Mouse (Mus musculus) cerebellum, adult (tissue): ENCODE results near the gene Itln1.
"Not testable (repeated sequence)": the region's sequence is repeated elsewhere in the genome, so short reads cannot be mapped to it uniquely, and the experiment has no call there.

Experiments used
- ATAC-seq: cut with Nextera tagmentation; 2 replicates; pipeline ENCODE4 v1.9.2; 2017; ENCODE audit warnings: mild to moderate bottlenecking, moderate library complexity, mixed read lengths; ENCODE audit not compliant: insufficient number of reproducible peaks, low FRiP score, low TSS enrichment

The Itln1 gene

DNA sequence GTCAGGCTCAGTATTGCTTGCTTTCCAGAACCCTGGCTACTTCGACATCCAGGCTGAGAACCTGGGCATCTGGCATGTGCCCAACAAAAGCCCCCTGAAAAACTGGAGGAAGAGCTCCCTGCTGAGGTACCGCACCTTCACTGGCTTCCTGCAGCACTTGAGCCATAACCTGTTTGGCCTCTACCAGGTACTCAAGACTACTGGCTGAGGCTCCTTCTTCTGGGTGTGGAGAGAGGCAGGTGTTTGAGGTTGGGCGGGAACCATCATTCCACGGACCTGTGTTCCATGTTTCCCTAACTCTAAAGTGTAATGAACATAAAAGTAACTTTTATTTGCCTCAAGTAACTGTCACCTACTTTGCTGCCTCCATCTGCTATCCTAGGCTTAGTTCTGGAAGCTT is 19.5 kb downstream of the Itln1 start:
- ATAC-seq = no peak

DNA sequence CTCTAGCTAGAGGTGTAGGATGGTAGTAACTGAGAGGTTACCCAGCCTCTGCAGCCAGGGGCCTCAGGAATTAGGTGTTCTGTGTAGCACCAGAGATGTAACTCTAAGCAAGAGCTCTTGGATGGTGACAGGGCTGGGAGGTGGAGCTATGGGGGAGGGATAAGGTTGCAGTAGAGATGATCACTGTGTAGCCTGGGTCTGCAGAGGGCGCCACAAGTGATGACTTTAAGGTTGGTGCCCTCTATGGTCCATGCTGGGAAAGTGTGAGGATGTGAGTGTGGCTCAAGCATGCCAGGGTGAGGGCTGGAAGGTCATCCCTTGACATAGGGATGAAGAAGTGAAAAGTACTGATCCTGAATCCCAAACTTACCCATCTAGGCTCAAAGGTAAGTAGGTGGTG is 20.1 kb downstream of the Itln1 start:
- no peak for ATAC-seq

DNA sequence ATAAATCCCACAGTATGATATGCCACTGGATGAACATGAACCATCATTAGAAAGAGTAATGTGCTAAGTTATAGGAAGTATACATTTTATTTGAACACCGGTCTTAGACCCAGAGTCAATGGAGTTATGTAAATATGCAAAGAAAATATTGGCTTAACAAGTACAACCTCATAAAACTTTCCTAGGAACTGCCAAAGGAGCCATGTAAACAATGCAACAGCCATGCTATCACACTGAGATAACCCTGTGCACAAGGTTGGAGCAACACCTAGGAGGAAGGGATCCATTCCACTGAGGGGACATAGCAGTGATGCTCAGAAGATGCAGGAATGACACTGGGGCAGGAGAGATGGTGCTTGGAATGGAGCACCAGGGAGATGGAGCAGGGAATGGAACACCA is 21.3 kb downstream of the Itln1 start:
- ATAC-seq = no peak

DNA sequence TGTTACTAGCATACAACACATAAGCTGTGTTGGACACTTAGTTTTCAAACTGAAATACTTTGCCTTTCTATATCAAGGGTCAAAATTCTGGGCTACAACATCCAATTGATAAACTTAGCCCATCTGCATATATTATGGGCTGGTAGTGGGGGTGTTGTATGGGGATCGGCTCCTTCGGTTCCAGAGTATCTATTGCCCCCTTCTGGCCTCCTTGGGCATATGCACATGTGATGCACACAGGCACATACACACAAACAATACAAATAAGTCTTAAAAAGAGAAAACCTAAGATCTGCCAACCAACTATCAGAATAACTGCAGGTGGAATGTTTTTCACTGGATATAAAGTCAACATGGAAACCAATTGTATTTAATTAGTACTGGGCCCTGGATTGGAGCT is 21.9 kb downstream of the Itln1 start:
- ATAC-seq = no peak

DNA sequence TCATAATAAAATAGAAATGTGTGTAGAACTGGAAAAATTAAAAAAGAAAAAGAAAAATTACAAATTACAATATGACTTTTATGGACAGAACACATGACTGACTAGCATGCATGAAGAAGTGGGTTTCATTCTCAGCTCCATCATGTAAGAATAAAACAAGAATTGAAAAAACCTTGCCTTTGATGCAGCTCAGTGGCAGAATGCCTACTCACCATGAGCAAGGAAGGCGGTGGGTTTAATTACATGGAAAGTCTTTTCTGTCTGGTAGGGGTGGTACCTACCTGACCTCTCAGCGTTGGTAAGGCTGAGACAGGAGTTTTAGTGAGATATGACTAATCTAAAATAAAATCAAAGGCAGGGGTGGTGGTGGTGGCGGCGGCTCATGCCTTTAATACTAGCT is 30.5 kb downstream of the Itln1 start:
- ATAC-seq = no peak

DNA sequence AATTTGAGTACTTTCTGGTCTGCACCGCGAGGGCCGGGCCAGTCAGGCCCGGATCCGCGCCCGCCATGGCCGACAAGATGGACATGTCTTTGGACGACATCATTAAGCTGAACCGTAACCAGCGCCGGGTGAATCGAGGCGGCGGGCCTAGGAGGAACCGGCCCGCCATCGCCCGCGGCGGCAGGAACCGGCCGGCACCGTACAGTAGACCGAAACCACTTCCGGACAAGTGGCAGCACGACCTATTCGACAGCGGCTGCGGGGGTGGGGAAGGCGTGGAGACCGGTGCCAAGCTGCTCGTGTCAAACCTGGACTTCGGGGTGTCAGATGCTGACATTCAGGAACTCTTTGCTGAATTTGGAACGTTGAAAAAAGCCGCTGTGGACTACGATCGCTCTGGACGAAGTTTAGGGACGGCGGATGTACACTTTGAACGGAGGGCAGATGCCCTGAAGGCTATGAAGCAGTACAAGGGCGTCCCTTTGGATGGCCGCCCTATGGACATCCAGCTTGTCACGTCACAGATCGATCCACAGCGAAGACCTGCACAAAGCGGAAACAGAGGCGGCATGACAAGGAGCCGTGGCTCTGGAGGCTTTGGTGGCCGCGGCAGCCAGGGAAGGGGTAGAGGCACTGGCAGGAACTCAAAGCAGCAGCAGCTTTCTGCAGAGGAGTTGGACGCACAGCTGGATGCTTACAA is 31.4 kb downstream of the Itln1 start:
- ATAC-seq = peak; percentile 63

DNA sequence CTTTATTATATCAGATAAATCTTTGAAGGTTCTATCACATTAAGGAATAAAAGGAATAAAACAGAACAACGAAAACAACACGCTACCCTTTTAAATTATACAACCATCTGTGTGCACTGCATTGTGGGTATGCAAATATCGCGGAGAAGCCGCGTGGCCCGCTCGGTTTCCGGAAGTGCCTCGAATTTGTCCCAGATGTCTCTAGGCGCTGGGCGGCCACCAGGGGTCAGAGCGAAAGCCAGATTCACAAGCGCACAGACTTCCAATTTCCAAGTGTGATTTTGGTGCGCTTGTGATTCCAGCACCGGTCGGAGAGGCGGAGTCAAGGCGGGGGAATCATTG is 31.9 kb downstream of the Itln1 start, which contains the start of gene Alyref2:
Gene Alyref2, plus strand, starts transcription at position 229 of the 342 bp plus-strand sequence.
- peak; percentile 72 for ATAC-seq

DNA sequence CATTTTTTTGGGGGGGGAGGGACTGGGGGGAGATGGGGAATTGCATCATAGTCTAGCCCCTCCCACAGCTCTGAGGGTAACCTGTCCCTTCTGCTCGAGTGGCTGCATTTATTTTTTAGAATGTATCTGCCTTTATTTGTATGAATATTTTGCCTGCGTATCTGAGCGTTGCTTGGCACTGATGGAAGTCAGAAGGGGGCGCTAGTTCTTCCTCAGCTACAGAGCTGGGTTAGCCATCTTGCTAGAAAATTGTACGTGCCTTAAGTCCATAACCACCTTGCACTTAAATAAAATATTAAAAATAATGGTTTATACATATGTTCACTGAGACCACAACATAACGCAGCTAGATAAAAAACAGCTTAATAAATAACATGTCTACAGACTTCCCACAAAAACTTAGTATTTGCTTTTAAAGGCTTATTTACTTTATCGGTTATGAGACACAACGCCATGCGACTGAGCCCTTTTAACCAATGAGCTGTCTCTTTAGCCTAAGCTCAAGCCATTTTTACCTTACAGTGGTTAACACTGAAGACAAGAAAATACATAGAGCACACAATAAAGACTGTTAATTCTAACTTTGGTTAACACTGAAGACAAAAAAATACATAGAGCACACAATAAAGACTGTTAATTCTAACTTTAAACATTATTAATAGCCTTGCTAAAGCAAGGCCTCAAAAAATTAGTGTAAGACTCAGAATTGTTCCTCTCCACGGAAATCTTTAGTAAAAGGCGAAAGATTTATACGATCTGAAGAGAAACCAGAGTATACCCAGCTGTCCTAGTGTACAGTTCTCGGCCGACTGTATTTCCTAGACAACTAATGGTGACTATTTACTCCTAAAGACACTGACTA is 32.5 kb downstream of the Itln1 start:
- ATAC-seq = peak; percentile 5; the same call in 1 of the 2 replicates

DNA sequence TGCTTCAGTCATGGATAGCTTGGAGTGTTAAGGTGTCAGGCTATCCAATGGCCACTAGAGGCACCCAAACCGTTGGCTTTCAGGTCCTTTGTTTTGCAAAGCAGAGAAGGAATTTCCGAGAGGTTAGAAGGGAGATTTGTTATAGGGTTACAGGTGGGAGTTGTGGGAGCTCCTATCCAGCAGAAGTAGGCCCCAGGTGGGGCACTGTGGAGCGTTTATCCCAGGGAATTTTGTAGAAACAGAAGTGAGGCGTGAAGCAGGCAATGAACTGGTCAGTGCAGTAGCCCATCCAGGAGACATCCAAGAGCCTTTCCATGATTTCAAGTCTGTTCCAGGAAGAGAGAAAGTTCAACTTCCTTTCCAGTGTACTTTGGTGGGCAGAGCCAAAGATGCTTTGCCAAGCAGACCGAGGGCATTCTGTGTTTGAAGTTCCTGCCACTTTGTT is 33.4 kb downstream of the Itln1 start:
- ATAC-seq = peak; percentile 38; the same call in 1 of the 2 replicates

DNA sequence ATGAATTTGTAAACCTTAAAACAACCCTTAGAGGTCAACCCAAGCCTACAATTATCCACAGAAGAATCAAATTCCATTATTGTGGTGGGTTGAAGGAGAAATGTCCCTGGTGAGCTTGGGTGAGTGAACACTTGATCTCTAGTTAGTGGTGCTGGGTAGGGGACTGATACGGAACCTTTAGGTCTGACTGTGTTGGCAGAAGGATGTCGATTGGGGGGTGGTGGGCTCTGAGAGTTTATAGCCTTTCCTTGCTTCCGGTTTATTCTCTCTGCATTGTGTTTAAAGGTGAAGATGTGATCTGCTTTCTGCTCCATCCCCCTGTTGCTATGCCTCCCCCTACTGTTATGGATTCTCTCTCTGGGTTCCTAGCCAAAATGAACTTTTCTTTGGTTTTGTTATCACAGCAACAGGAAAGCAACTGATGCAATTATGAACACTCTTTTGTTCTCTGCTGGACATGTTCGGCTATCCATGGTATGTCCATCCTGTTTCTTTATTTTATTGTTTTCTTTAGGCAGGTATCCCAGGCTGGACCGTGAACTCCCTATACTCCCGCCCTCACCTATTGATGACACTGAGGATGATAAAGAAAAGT is 34.0 kb downstream of the Itln1 start:
- ATAC-seq = no peak

DNA sequence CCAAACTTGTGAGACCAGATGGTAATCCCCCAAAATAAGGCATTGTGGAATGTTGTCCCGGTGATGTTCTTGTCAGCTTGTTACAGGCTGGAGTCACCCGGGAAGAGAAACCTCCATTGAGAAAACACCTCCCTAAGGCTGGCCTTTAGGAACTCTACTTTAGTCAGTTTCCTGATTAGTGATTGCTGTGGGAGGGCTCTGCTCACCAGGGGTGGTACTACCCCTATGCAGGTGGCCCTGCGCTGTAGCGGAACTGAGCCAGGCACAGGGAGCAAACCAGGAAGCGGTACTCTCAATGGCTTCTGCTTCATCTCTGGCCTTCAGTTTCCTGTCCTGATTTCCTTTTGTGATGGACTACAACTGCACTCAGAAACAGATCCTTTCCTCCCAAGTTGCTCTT is 35.2 kb downstream of the Itln1 start:
- ATAC-seq = no peak

DNA sequence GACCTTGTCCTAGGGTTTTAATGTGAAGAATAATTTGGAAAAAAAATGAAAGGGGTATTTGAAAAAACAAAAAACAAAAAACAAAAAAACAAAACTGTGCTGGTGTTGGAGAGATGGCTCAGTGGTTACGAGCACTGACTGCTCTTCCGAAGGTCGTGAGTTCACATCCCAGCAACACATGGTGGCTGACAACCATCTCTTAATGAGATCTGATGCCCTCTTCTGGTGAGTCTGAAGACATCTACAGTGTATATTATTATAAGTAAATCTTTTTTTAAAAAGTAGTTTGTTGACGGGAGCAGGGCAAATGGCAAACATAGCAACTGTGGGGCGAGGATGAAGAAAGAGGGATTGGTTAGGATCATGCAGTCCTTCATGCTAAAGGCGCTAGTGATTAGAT is 39.7 kb downstream of the Itln1 start:
- no peak for ATAC-seq

DNA sequence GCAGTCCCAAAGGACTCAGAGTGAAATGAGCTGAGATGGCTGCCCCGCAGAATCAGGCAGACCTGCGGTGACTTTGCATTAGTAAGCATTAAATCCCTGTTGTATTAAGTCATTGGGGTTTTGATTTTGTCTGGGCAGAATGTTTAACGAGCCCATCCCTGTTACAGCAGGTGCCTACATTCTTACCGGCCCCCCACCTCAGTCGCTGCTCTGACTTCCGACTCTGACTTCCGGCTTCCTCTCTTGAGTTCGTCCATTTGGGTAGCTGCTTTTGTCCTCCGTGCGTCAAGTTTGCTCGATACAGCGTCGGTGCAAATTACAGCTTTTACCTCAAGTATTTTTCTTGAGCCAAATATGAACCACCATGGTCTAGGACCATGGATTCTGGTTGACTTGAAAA is 40.9 kb downstream of the Itln1 start:
- ATAC-seq = no peak

DNA sequence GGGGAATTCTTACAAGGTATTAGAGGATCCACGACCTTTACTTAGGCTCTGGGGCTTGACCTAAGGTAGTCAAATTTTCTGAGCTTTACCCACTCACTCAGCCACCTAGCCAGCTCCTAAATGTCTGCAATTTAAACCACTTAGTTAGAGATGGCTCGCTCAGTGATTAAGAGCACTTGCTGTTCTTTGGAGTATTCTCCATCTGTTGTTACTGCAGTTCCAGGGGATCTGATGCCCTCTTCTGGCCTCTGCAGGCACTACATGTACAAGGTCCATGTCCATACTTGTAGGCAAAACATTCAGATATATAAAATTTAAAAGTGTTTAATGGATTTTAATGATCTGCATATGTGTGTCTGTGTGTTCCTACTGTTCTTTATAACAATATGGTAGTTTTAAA is 56.1 kb downstream of the Itln1 start:
- peak; percentile 56; the same call in 1 of the 2 replicates for ATAC-seq

DNA sequence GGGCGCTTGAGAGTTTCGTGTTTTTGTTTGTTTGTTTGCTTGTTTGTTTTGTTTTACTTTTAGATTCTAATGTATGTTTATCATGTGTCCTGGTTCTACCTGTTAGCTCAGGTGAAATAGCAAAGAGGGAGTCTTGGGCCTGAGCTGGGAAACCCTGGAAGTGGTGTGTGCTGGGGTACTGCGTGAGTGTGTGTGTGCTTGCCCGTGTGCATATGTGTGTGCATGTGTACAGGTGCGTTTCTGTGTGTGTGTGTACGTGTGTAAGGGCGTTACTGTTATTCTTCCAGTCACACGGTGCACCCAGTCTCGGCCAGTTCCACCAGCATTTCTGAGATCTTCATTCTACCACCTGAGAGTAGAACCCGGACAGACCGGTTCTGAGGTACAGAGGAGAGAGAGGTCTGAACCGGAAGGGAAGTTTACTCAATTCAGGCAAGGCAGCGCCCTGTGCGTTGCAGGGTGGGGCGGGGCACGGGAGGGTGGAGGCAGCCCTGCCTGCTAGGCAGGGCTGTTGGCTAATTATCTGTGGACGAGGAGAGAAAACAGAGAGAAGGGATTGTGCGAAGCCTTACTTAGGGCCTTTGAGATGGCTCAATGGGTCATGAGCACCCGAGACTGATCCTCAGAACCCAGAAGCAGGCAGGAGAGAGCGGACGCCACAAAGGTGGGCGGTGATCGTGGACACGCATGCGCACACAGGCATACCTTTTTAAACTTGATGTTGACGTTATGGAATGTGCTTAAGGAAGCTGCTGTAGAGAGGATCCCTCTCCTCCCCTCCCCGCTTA is 57.1 kb downstream of the Itln1 start:
- 0 out of 2 replicates have a peak, but pooled peaks have one; percentile 15 for ATAC-seq

DNA sequence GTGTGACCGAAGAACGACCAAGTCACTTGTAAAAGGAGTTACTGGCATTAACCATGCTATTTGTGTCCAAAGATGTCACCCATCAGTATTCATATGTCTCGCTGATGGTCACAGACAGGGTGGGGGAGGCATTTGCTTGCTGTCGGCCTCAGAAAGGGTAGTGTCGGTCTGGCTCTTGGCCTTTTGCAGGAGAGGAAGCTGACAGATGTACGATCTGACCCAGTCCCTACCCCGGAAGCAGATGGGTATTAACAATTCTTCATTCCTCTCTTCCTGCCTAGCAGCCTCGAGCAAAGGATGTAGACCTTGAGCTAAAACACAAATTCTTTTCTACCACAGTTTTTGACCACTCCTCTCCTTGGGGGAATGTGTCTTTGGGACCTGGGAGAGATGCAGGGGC is 58.0 kb downstream of the Itln1 start:
- no peak for ATAC-seq

DNA sequence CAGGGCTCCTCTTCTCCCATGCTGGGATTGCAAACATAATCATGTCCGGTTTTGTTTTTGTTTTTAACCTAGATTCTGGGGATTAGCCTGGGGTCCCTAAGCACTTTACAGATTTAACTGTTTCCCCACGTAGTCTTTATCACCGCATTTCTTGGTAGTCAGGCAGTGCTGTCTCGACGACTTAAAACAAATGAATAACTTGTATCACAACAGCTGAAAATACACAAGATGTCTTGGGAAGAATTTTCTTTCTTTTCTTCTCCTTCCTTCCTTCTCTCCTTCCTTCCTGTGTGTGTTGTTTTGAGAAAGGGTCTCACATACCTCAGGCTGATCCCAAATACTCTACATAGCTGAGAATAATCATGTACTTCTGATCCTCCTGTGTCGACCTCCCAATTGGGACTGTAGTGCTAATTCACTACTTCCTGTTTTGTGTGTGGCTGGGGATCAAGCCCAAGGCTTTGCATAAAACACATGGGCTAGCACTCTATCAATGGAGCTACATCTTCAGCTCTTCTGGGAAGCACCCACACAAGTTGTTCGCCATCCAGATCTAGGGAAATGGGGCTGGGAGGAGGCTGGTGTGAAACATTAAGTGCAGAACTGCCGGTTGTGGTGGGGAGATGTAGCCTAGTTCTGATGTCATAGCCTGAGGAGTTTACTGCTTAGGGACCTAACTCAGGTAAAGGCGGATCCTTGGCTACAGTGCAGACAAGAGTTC is 61.0 kb downstream of the Itln1 start:
- no peak for ATAC-seq

DNA sequence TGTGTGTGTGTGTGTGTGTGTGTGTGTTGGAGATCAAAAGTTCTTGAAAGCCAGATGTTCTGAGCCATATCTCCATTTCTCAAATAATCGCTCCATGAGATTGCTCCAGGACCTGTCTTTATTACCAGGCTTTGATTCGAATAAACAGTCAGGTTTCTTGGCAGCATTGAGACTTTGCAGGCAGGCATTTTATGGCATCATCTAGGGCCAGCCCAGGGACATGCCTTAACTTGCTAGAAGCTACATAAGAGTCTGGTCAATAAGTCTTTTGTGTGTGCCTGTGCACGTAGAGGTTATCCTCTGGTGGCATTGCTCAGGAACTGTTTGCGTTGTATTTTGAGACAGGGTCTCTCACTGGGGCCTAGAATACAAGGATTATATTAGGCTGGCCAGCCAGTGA is 61.6 kb downstream of the Itln1 start:
- no peak for ATAC-seq

DNA sequence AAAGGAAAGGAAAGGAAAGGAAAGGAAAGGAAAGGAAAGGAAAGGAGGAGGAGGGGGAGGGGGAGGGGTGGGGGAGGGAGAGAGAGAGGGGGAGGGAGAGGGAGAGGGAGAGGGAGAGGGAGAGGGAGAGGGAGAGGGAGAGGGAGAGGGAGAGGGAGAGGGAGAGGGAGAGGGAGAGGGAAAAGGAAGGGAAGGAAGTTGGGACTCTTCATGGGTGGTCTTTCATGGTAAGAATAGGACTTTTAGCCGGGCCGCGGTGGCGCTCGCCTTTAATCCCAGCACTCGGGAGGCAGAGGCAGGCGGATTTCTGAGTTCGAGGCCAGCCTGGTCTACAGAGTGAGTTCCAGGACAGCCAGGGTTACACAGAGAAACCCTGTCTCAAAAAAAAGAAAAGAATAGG is 63.2 kb downstream of the Itln1 start:
- not testable (repeated sequence) for ATAC-seq

DNA sequence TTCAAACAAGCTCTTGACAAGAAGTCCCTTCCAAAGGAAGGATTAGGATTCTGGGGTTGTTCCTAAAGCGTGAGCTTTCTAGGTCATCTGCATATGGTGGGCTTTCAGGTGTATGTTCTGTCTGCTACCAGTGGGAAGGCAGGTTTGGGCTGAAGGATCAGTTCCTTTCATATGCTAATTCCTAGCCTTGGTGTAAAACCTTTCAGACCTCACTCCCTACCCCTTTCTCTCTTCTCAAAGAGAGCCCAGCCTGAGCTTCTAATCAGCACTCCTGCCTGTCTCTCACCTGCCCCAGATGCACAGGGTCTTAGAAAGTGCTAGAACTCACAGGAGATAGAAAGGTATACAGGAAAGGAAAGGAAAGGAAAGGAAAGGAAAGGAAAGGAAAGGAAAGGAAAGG is 63.6 kb downstream of the Itln1 start:
- ATAC-seq = no peak
